Mouse (Mus musculus) kidney, adult 2 months (tissue): ENCODE results near the gene Dhx38.

ENCODE experiments used
- CTCF ChIP-seq: fragments of 200-500 bp; conservative IDR thresholded peaks from 2 replicates; pipeline ENCODE4 v1.5.1; 2011; ENCODE audit warnings: low read depth, mild to moderate bottlenecking, control low read depth, low read length, moderate library complexity, mixed read lengths; ENCODE audit not compliant: insufficient read depth, insufficient read length
- POLR2A ChIP-seq: fragments of 200-500 bp; IDR thresholded peaks from one replicate; pipeline ENCODE4 v1.6.1; 2011; ENCODE audit warnings: low read depth, low read length, control low read depth

DNA sequence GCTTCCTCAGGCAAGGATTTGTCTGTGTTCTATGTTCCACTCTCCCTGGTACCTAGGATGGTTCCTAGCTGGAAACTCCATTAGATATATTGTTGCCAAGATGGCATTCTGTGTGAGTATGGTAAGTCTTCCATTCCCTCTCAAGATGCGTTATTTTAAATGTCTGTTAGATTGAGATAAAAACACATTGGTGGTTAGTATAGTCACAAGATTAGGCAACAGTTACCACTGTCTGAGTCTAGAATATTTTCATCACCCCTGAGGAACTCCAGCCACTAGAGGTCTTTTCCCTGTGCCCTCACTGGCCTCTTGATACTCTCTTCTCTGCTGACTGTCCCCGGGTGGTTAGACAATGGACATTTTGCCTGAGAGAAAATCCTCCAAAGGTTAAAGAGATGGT, 41.7 kb downstream of the Dhx38 start:
- TF ChIP-seq POLR2A (no peak), CTCF (no peak)
